ENCODE assay signal across 23 mouse cellular contexts in the genomic region with DNA sequence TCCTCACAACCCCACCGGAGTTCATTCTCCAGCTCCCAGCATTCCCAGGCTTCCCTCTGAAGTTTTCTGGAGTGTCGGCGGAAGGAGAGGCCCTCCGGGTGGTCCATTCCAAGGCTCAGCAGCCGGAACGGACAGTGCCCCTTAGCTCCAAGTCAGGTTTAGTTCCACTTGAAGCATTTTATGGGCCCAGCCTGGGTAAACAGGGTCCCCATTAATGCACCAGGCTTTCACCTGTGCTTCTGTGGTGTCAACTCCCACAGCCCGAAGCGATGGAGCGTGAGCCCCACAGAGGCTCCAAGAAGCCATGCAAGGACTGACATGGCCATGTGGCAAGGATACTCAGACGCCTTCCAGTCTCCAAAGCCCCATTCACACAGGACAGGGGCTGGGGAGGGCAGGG.
"Had no signal": no experiment of that assay in that cellular context is flagged by ENCODE, and none has a peak within 500 bp of the region (broad histone marks: within the 10 kb centered on the region; RNA-seq: fewer than 3 reads in every experiment).

No protein-coding gene starts in this region.

- H3K4me2 ChIP-seq: heart, embryonic 11.5 days; heart, embryonic 13.5 days; heart, embryonic 15.5 days; hindbrain, embryonic 14.5 days; limb, embryonic 13.5 days; limb, embryonic 15.5 days; liver, embryonic 12.5 days had no signal

- H3K4me3 ChIP-seq: heart, adult 2 months; heart, embryonic 13.5 days; heart, embryonic 15.5 days; limb, embryonic 13.5 days; limb, embryonic 15.5 days; liver, embryonic 12.5 days had no signal

- H3K27ac ChIP-seq: heart, adult 2 months; heart, embryonic 13.5 days; heart, embryonic 15.5 days; hindbrain, embryonic 14.5 days; hindbrain, postnatal 0 days; limb, embryonic 13.5 days; limb, embryonic 15.5 days; liver, embryonic 12.5 days; liver, embryonic 14.5 days had no signal

- H3K9me3 ChIP-seq: heart, embryonic 13.5 days; heart, embryonic 15.5 days; limb, embryonic 13.5 days; limb, embryonic 15.5 days; liver, embryonic 12.5 days had no signal

- DNase-seq: forebrain, postnatal 0 days; gastrocnemius, postnatal 14 days; gastrocnemius, postnatal 36 days; heart, adult 11 months; heart, adult 2 months; heart, postnatal 14 days; heart, postnatal 36 days; kidney, adult 11 months; kidney, postnatal 14 days; layer of hippocampus, adult 9-11 months; layer of hippocampus, postnatal 36 days; left cerebral cortex, postnatal 4 days; lung, adult 18-20 months had no signal

- ATAC-seq: forebrain, postnatal 0 days; intestine, embryonic 16.5 days; liver, embryonic 12.5 days had no signal

- H3K36me3 ChIP-seq: heart, embryonic 13.5 days; heart, embryonic 15.5 days; limb, embryonic 13.5 days; limb, embryonic 15.5 days; liver, embryonic 12.5 days had no signal

- H3K4me1 ChIP-seq: liver, embryonic 12.5 days had no signal

- H3K9ac ChIP-seq: forebrain, postnatal 0 days; heart, embryonic 13.5 days; heart, embryonic 15.5 days; hindbrain, embryonic 14.5 days; limb, embryonic 13.5 days; limb, embryonic 15.5 days; liver, embryonic 12.5 days; liver, embryonic 14.5 days had no signal

- H3K27me3 ChIP-seq: heart, embryonic 15.5 days had no signal
